Mouse (Mus musculus): Measurements from ENCODE around the gene Rgl1. TPM values are rescaled to one million over a fixed set of nuclear protein-coding genes. Genes with fewer than 3 reads are reported as not detected.

Gene Rgl1
- polyA plus RNA-seq (2012; rRNA removed) = 14.4 and 14.7 TPM in 2 replicates

DNA sequence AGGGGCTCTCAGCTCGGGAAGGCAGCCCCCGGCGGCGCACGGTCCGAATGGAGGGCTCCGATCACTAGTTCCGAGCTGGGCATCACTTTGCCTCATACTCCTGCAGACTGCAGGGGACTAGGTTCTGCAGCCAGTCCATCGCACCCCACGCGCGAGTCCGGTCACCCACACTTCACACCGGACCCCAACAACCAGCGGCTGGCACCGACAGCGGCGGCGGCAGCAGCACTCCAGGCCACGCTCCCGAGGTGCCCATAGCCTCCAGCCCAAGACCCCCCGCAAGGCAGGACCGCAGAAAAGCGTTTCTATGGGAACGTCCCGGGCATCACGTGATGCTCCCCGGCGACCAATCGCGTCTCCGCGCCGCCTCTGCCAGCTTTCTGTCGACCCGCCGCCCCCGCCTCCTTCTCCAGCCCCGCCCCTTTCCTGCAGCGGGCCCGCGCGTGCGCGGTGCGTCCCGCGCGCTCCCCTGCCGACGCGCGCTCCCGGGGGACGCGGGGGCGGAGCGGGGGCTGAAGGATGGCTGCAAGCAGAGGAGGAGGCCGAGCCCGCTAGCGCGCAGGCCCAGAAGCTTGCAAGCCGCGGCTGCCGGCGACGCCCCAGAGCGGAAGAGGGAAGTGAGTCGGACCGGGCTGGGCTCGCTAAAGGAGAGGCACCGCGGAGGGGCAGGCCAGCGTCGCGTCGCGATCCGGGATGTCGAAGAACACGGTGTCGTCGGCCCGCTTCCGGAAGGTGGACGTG, at the start of gene Rgl1, which contains the start of gene Arpc5:
Gene Rgl1 (minus strand): TSS at position 320 of the 741 bp plus-strand sequence.
Gene Arpc5 (plus strand): TSS at position 511 of the 741 bp plus-strand sequence.
- WGBS = under 1% methylated on average over 86 of the region's 86 CpGs
- Histone ChIP-seq H3K4me3 (ENCODE audit: extremely low read depth, insufficient read depth, insufficient read length) (peak within 1 kb of the TSS; percentile 100), H3K27ac (ENCODE audit: insufficient read depth, low read length) (peak within 1 kb of the TSS; percentile 98), H3K36me3 (ENCODE audit: control insufficient read depth, insufficient read depth, low read length) (peaks cover 16% of the 10 kb centered on the region), H3K27me3 (ENCODE audit: control insufficient read depth, insufficient read depth, low read length) (no peaks in the 10 kb centered on the region; the same call in 1 of the 2 replicates), H3K4me1 (ENCODE audit: control insufficient read depth, insufficient read depth, insufficient read length) (no peaks in the 10 kb centered on the region)
- TF ChIP-seq POLR2A (IDR thresholded peaks at IDR 0.05; ENCODE audit: low read depth, low read length) = peak; percentile 96
- no peak for TF ChIP-seq CTCF (IDR thresholded peaks at IDR 0.05; ENCODE audit: extremely low read depth, insufficient read depth, insufficient read length, insufficient replicate concordance)
- peak; percentile 93 to 97 for DNase-seq (ENCODE audit: low read depth in 1 of 2, low spot score in 2 of 2)

DNA sequence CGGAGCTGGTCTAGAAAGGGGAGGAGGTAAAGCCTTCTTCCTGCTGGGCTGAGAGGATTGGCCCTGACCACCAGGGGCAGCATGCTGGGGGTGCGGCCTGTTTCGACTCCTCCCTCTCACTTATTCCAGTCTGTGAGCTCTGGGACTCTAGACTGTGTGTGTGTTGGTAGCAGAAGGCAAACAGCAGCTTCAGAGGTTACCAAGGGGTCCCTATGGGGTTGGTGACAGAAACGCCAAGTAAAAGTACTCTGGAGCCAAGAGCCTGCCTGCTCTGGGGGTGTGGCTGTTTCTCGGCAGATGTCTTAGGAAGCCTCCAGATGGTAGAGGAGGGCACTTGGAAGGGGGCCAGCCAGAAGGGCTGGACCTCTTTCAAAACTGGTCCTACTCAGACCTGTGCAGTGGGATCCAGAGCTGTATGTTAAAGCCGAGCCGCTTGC, 49.1 kb upstream of the Rgl1 start:
- no peak for TF ChIP-seq POLR2A (IDR thresholded peaks at IDR 0.05; ENCODE audit: low read depth, low read length)
- TF ChIP-seq CTCF (IDR thresholded peaks at IDR 0.05; ENCODE audit: extremely low read depth, insufficient read depth, insufficient read length, insufficient replicate concordance) = no peak
- H3K4me1 ChIP-seq (ENCODE audit: control insufficient read depth, insufficient read depth, insufficient read length) = peaks cover 35% of the 10 kb centered on the region; the same call in 1 of the 2 replicates
- no peaks in the 10 kb centered on the region for H3K27me3 ChIP-seq (ENCODE audit: control insufficient read depth, insufficient read depth, low read length)
- no peak overlapping the region; the same call in 1 of the 2 replicates for H3K27ac ChIP-seq (ENCODE audit: insufficient read depth, low read length)
- H3K4me3 ChIP-seq (ENCODE audit: extremely low read depth, insufficient read depth, insufficient read length) = no peak overlapping the region
- peak in 1 of 2 experiments; percentile 18 for DNase-seq (ENCODE audit: low read depth in 1 of 2, low spot score in 2 of 2)
- H3K36me3 ChIP-seq (ENCODE audit: control insufficient read depth, insufficient read depth, low read length) = peaks cover 10% of the 10 kb centered on the region
- WGBS = 67% methylated on average over 7 of the region's 7 CpGs

DNA sequence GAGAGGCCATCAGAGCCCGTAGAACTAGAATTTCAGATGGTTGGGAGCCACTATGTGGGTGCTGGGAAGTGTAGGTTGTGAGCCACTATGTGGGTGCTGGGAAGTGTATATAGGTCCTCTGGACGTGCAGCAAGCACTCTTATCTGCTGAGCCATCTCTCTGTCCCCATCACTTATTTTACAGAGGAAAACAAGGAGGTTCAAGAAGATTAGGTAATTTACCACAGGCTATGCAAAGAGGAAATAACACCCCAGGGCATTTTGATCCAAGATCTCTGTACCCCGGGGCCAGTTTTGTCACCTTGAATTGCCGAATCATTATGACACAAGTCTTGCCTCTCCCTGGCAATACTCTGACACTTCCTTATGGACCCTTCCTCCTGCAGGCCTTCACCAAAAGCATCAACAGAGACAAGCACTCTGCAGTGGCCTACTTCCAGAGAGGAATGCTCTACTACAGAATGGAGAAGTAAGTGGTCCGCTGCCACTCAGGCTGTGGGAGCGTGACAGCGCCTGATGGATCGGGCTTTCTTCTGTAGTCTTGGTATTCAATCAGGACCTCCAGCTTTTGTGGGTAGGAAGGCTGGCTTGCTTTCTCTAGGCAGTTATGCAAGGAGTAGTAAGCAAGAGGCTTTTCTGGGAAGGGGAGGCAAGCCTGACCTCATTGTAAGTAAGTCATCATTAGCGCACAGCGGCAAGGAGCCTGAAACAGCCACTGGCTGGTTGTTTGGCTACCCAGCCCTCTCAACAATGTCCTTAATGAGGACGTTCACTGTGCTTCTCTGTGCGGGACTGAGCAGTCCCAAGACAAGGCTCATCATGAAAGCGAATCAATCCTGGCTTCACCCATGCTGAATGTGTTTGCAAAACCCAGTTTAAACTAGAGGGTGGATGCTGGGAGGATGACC, 44.6 kb upstream of the Rgl1 start:
- DNase-seq (ENCODE audit: low read depth in 1 of 2, low spot score in 2 of 2) = no peak
- Histone ChIP-seq H3K4me3 (ENCODE audit: extremely low read depth, insufficient read depth, insufficient read length) (no peak overlapping the region), H3K27me3 (ENCODE audit: control insufficient read depth, insufficient read depth, low read length) (no peaks in the 10 kb centered on the region), H3K36me3 (ENCODE audit: control insufficient read depth, insufficient read depth, low read length) (peaks cover 8% of the 10 kb centered on the region), H3K27ac (ENCODE audit: insufficient read depth, low read length) (no peak overlapping the region), H3K4me1 (ENCODE audit: control insufficient read depth, insufficient read depth, insufficient read length) (peaks cover 20% of the 10 kb centered on the region; the same call in 1 of the 2 replicates)
- WGBS = 82% methylated on average over 13 of the region's 13 CpGs
- TF ChIP-seq CTCF (IDR thresholded peaks at IDR 0.05; ENCODE audit: extremely low read depth, insufficient read depth, insufficient read length, insufficient replicate concordance) (no peak), POLR2A (IDR thresholded peaks at IDR 0.05; ENCODE audit: low read depth, low read length) (no peak)

DNA sequence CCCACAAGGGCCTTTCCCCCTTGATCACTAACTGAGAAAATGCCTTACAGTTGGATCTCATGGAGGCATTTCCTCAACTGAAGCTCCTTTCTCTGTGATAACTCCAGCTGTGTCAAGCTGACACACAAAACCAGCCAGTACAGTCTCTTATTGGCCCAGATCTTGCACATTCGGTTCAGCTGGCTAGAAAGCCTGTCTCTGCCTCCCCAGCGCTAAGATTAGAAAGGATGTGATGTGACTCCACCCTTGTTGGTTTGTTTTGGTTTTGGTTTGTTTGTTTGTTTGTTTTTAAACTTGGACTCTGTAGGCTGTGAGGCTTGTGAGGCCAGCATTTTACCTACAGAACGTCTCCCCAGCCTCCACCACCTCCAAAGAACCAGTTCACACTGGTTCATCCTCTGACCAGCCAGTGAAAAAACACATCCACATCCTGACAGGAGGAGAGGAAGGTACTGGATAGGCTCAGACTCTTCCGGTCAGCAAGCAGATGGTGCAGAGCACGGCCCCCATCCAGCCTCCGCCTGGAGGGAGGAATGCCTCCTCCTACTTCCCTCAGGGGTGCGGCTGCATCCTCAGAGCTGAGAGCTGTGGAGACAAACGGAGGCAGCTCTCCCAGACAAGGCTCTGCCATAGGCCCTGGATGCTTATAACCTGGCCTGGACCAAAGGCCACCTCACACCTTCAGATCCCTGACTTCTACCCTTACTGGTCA, 43.5 kb upstream of the Rgl1 start:
- Histone ChIP-seq H3K36me3 (ENCODE audit: control insufficient read depth, insufficient read depth, low read length) (peaks cover 8% of the 10 kb centered on the region), H3K4me1 (ENCODE audit: control insufficient read depth, insufficient read depth, insufficient read length) (peaks cover 20% of the 10 kb centered on the region; the same call in 1 of the 2 replicates), H3K27me3 (ENCODE audit: control insufficient read depth, insufficient read depth, low read length) (no peaks in the 10 kb centered on the region), H3K27ac (ENCODE audit: insufficient read depth, low read length) (no peak overlapping the region), H3K4me3 (ENCODE audit: extremely low read depth, insufficient read depth, insufficient read length) (no peak overlapping the region)
- DNase-seq (ENCODE audit: low read depth in 1 of 2, low spot score in 2 of 2) = no peak
- 68% methylated on average over 8 of the region's 8 CpGs for WGBS
- TF ChIP-seq CTCF (IDR thresholded peaks at IDR 0.05; ENCODE audit: extremely low read depth, insufficient read depth, insufficient read length, insufficient replicate concordance) = no peak
- TF ChIP-seq POLR2A (IDR thresholded peaks at IDR 0.05; ENCODE audit: low read depth, low read length) = no peak

DNA sequence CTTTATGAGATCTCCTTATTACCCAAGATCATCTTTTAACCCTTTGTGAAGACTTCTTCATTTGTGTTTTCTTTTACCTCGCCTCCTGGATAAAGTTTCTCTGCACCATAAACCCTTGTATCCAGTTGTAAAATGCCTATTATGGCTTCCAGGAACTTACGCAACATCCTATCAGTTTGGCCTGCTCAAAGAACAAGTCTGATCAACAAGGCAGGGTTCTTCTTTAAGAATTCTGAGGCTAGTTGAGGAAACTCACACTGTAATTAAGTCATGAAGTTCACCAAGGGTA, 42.2 kb upstream of the Rgl1 start:
- WGBS = 55% methylated on average over 2 of the region's 2 CpGs
- DNase-seq (ENCODE audit: low read depth in 1 of 2, low spot score in 2 of 2) = no peak
- H3K27ac ChIP-seq (ENCODE audit: insufficient read depth, low read length) = peak overlapping the region; percentile 86
- no peak for TF ChIP-seq CTCF (IDR thresholded peaks at IDR 0.05; ENCODE audit: extremely low read depth, insufficient read depth, insufficient read length, insufficient replicate concordance)
- no peak for TF ChIP-seq POLR2A (IDR thresholded peaks at IDR 0.05; ENCODE audit: low read depth, low read length)
- H3K36me3 ChIP-seq (ENCODE audit: control insufficient read depth, insufficient read depth, low read length) = peaks cover 8% of the 10 kb centered on the region
- peaks cover 17% of the 10 kb centered on the region; the same call in 1 of the 2 replicates for H3K4me1 ChIP-seq (ENCODE audit: control insufficient read depth, insufficient read depth, insufficient read length)
- H3K27me3 ChIP-seq (ENCODE audit: control insufficient read depth, insufficient read depth, low read length) = no peaks in the 10 kb centered on the region
- H3K4me3 ChIP-seq (ENCODE audit: extremely low read depth, insufficient read depth, insufficient read length) = peak overlapping the region; percentile 64
